Mouse (Mus musculus): ENCODE results near the gene Apbb1ip. TPM values are rescaled to one million over a fixed set of nuclear protein-coding genes. Genes with fewer than 3 reads are reported as not detected.
A peak's percentile ranks its signal among the peaks of the same experiment; 100 is the strongest.

The Apbb1ip gene
- polyA plus RNA-seq, 1 experiment from 2014 or later, result 1.0 TPM

- Histone ChIP-seq H3K4me1 (no peaks in the 10 kb centered on the region), H3K4me2 (replicated peaks) (no peak overlapping the region), H3K27me3 (no peaks in the 10 kb centered on the region), H3K9ac (replicated peaks) (no peak overlapping the region), H3K4me3 (no peak overlapping the region), H3K9me3 (no peaks in the 10 kb centered on the region), H3K27ac (replicated peaks) (no peak overlapping the region), H3K36me3 (no peaks in the 10 kb centered on the region)
- no peak for ATAC-seq (replicated peaks)
- 74% methylated on average over 2 of the region's 2 CpGs for WGBS
Measured at GRCm38 (mm10) chr2:22753461-22754075, 20.3 kb upstream of the Apbb1ip start.

- no peak overlapping the region for H3K9ac ChIP-seq (replicated peaks)
- no peaks in the 10 kb centered on the region for H3K27me3 ChIP-seq
- H3K36me3 ChIP-seq, result no peaks in the 10 kb centered on the region
- H3K4me2 ChIP-seq (replicated peaks), result no peak overlapping the region
- no peak for ATAC-seq (replicated peaks)
- WGBS, result 77% methylated on average over 4 of the region's 4 CpGs
- H3K9me3 ChIP-seq, result no peaks in the 10 kb centered on the region
- no peak overlapping the region for H3K4me3 ChIP-seq
- H3K27ac ChIP-seq (replicated peaks), result no peak overlapping the region
- H3K4me1 ChIP-seq, result no peaks in the 10 kb centered on the region
Measured at GRCm38 (mm10) chr2:22754222-22754824, 19.6 kb upstream of the Apbb1ip start.

- H3K27me3 ChIP-seq, result no peaks in the 10 kb centered on the region
- no peak overlapping the region for H3K27ac ChIP-seq (replicated peaks)
- 88% methylated on average over 6 of the region's 6 CpGs for WGBS
- H3K9ac ChIP-seq (replicated peaks), result no peak overlapping the region
- no peaks in the 10 kb centered on the region for H3K4me1 ChIP-seq
- H3K4me2 ChIP-seq (replicated peaks), result no peak overlapping the region
- H3K9me3 ChIP-seq, result no peaks in the 10 kb centered on the region
- no peak overlapping the region for H3K4me3 ChIP-seq
- H3K36me3 ChIP-seq, result no peaks in the 10 kb centered on the region
- ATAC-seq (replicated peaks), result 0 out of 2 replicates have a peak, but pooled peaks have one; percentile 32
Measured at GRCm38 (mm10) chr2:22755561-22755960, 18.3 kb upstream of the Apbb1ip start.

- 43% methylated on average over 6 of the region's 6 CpGs for WGBS
- Histone ChIP-seq H3K9me3 (no peaks in the 10 kb centered on the region), H3K36me3 (no peaks in the 10 kb centered on the region), H3K27me3 (no peaks in the 10 kb centered on the region), H3K4me1 (no peaks in the 10 kb centered on the region), H3K27ac (replicated peaks) (no peak overlapping the region), H3K4me3 (no peak overlapping the region), H3K9ac (replicated peaks) (no peak overlapping the region), H3K4me2 (replicated peaks) (no peak overlapping the region)
- ATAC-seq (replicated peaks), result peak; percentile 73; the same call in 1 of the 2 replicates
Measured at GRCm38 (mm10) chr2:22758310-22758972, 15.5 kb upstream of the Apbb1ip start.

- H3K27me3 ChIP-seq, result no peaks in the 10 kb centered on the region
- 43% methylated on average over 2 of the region's 2 CpGs for WGBS
- no peak overlapping the region for H3K4me2 ChIP-seq (replicated peaks)
- H3K9ac ChIP-seq (replicated peaks), result no peak overlapping the region
- H3K27ac ChIP-seq (replicated peaks), result no peak overlapping the region
- no peaks in the 10 kb centered on the region for H3K36me3 ChIP-seq
- no peaks in the 10 kb centered on the region for H3K4me1 ChIP-seq
- H3K4me3 ChIP-seq, result no peak overlapping the region
- no peak for ATAC-seq (replicated peaks)
- H3K9me3 ChIP-seq, result no peaks in the 10 kb centered on the region
Measured at GRCm38 (mm10) chr2:22760452-22760851, 13.4 kb upstream of the Apbb1ip start.

- Histone ChIP-seq H3K4me2 (replicated peaks) (no peak overlapping the region), H3K27me3 (no peaks in the 10 kb centered on the region), H3K27ac (replicated peaks) (no peak overlapping the region), H3K9ac (replicated peaks) (no peak overlapping the region), H3K36me3 (no peaks in the 10 kb centered on the region), H3K9me3 (no peaks in the 10 kb centered on the region), H3K4me1 (no peaks in the 10 kb centered on the region), H3K4me3 (no peak overlapping the region)
- no peak for ATAC-seq (replicated peaks)
- WGBS, result 82% methylated on average over 7 of the region's 7 CpGs
Measured at GRCm38 (mm10) chr2:22761103-22761521, 12.8 kb upstream of the Apbb1ip start.

GRCm38 (mm10) chr2:22764774-22765387 lies 9.0 kb upstream of the Apbb1ip start:
- WGBS, result 62% methylated on average over 5 of the region's 5 CpGs
- no peak for ATAC-seq (replicated peaks)
- no peaks in the 10 kb centered on the region for H3K9me3 ChIP-seq
- no peaks in the 10 kb centered on the region for H3K4me1 ChIP-seq
- no peaks in the 10 kb centered on the region for H3K36me3 ChIP-seq
- no peaks in the 10 kb centered on the region for H3K27me3 ChIP-seq
- no peak overlapping the region for H3K4me3 ChIP-seq
- H3K4me2 ChIP-seq (replicated peaks), result no peak overlapping the region
- no peak overlapping the region for H3K9ac ChIP-seq (replicated peaks)
- H3K27ac ChIP-seq (replicated peaks), result no peak overlapping the region

GRCm38 (mm10) chr2:22771311-22771710 lies 2.6 kb upstream of the Apbb1ip start:
- no peak for ATAC-seq (replicated peaks)
- no peak overlapping the region for H3K4me3 ChIP-seq
- H3K9me3 ChIP-seq, result no peaks in the 10 kb centered on the region
- H3K36me3 ChIP-seq, result no peaks in the 10 kb centered on the region
- no peak overlapping the region for H3K9ac ChIP-seq (replicated peaks)
- H3K4me1 ChIP-seq, result 0 out of 2 replicates have a peak, but pooled peaks cover 10% of the 10 kb centered on the region
- no peaks in the 10 kb centered on the region; the same call in 1 of the 2 replicates for H3K27me3 ChIP-seq
- H3K27ac ChIP-seq (replicated peaks), result no peak overlapping the region
- no peak overlapping the region for H3K4me2 ChIP-seq (replicated peaks)

- Histone ChIP-seq H3K9me3 (no peaks in the 10 kb centered on the region), H3K36me3 (no peaks in the 10 kb centered on the region), H3K27me3 (no peaks in the 10 kb centered on the region; the same call in 1 of the 2 replicates), H3K9ac (replicated peaks) (peak overlapping the region; percentile 36), H3K4me2 (replicated peaks) (peak overlapping the region; percentile 87), H3K4me1 (0 out of 2 replicates have a peak, but pooled peaks cover 10% of the 10 kb centered on the region), H3K27ac (replicated peaks) (no peak overlapping the region), H3K4me3 (peak overlapping the region; percentile 44)
- under 1% methylated on average over 28 of the region's 28 CpGs for WGBS
- peak; percentile 87 for ATAC-seq (replicated peaks)
Measured at GRCm38 (mm10) chr2:22774181-22774751, 372 bp downstream of the Apbb1ip start.

- Histone ChIP-seq H3K36me3 (no peaks in the 10 kb centered on the region), H3K27me3 (no peaks in the 10 kb centered on the region; the same call in 1 of the 2 replicates), H3K9me3 (no peaks in the 10 kb centered on the region), H3K4me3 (no peak overlapping the region), H3K4me1 (0 out of 2 replicates have a peak, but pooled peaks cover 10% of the 10 kb centered on the region), H3K9ac (replicated peaks) (no peak overlapping the region), H3K4me2 (replicated peaks) (no peak overlapping the region), H3K27ac (replicated peaks) (no peak overlapping the region)
- no peak for ATAC-seq (replicated peaks)
- WGBS, result 49% methylated on average over 8 of the region's 8 CpGs
Measured at GRCm38 (mm10) chr2:22775213-22775612, 1.3 kb downstream of the Apbb1ip start.

- H3K9me3 ChIP-seq, result no peaks in the 10 kb centered on the region
- H3K4me2 ChIP-seq (replicated peaks), result no peak overlapping the region
- WGBS, result 64% methylated on average over 3 of the region's 3 CpGs
Measured at GRCm38 (mm10) chr2:22775681-22776080, 1.8 kb downstream of the Apbb1ip start.

More at GRCm38 (mm10) chr2:22775681-22776080, 1.8 kb downstream of the Apbb1ip start:
- H3K4me1 ChIP-seq, result 0 out of 2 replicates have a peak, but pooled peaks cover 10% of the 10 kb centered on the region
- H3K9ac ChIP-seq (replicated peaks), result no peak overlapping the region
- H3K27me3 ChIP-seq, result no peaks in the 10 kb centered on the region; the same call in 1 of the 2 replicates
- H3K4me3 ChIP-seq, result no peak overlapping the region
- no peak overlapping the region for H3K27ac ChIP-seq (replicated peaks)
- H3K36me3 ChIP-seq, result no peaks in the 10 kb centered on the region
- ATAC-seq (replicated peaks), result no peak
